Mouse (Mus musculus): ENCODE measurements around the gene BC048671. TPM values are rescaled to one million over a fixed set of nuclear protein-coding genes. Genes with fewer than 3 reads are reported as not detected.

The BC048671 gene
- total RNA-seq (2021) = not detected in 2 replicates
- long read RNA-seq, experiment 1 = 0 reads
- long read RNA-seq, experiment 2 = 0 reads

DNA sequence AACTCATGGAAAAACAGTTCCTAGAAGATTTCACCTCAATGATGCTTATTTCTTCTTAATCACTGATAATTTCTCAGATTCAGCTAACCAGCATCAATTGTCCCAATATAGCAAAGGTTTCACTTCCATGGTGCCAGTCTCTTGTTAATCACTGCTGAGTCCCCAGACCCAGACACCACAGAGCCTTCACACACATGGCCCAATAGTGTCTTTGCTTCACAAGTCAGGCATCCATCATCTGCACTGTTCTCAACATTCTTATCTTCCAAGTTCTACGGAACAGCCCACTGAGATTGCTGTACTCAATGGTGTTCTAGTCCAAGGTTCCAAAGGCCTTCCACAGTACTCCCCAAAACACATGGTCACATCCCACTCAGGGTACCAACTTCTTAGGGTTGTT is at the start of gene BC048671:
TSS of gene BC048671 (plus strand) at position 301 of the 400 bp plus-strand sequence.
- no peak for DNase-seq

DNA sequence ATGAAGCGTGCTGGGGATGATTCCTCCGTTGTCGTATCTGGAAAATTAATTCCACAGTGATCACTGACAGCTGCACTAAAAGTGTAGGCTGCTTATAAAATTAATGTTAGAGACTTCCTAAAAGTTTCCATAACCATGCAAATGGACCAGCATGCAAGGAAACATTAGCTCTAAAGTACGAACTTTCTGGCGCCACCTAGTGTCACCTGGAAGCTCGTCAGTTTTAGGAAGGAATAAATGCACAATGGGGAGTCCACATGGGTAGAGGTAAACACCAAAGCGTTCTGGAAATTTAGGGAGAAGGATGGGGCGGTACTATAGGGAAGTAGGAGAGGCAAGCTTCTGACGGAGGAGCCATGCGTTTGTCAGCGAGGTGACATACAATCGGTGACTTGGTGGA is 12.8 kb upstream of the BC048671 start:
- peak; percentile 15 for DNase-seq

DNA sequence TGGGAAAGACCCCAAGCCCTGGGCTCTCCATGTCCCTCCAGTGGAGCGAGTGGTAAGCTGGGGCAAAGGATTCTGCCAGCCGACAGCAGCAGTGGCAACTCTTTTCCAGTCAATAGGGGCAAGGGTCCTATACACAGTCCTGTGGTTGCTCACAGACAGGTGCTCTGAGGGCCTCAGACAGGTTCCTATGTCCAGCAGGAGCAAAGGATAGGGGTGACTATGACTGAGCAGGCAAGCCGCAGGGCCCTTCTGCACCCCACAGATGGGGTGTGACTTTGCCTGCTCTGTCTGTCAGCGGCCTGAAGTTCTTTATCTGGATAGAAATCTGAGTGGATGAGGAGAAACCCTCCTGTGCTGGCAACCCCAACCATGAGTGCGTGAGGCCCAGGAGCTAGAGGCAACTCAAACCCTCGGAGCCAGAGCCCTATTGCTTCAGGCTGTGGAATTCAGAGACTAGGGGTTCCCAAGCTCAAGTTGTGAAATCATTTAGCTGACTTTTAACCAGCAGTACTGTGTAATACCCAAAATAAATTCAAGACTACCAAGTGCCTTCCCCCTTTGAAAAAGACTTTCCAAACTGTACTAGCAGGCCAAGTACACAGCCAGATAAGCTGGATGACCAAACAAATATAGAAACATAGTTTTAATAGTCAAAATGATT is 5.4 kb downstream of the BC048671 start:
- DNase-seq = no peak

DNA sequence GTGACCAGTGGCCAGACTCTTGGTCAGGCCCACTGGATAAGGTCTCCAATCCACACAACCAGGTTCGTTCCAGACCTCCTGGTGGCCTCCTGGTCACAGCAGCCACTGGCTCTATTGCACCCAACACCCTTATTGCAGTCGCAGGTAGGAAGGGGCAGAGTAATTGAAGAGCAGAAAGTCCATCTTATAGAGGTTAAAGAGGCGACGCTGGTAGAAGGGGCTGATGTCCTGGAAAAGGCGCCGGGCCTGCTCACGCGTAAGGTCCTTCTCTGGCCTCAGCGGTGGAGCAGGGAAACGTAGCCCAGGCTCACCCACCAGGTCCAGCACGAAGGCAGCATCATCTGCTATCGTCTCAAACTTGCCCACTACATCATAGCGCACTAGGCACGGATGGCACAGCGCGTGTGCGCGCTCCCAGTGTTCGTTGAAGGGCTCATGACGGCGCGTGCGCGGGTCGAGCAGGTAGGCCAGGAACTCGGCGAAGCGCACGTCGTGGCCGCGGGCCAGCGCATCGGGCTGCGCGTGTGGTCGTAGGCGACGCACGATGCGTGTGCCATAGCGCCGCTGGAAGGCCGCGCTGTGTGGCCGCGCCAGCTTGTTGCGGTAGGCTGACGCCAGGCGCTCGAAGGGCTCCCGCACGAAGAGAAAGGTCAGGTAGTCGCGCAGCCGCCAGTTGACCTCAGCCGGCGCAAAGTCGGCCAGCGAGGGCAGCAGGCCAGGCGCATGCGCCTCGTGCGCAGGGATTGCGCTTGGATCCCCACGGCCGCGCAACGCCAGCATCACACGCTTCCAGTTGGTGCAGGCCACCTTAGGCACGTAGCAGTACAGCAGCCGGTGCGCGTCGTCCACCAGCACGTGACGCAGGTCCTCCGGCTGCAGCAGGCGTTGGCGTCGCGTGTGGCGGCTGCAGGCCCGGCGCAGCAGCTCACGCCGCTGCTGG is 8.1 kb downstream of the BC048671 start:
- DNase-seq = no peak

DNA sequence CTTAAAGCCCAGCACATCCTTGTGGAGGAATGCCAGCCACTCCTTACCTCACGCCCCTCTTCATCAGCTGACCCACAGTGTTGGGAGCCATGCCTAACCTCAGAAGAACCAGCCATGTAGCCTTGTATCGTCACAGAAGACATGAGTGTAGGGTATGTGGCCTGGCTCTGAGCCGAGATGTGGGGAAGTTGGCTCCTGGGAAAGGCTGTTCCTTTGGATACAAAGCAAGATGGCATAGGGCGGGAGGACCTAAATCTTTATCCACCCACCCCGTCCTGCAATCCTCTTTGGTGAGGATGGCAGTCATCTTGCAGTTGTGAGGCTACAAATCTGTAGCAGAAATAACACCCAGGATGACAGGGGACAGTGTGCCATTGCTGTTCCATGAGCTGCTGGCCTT is 14.9 kb downstream of the BC048671 start:
- no peak for DNase-seq

DNA sequence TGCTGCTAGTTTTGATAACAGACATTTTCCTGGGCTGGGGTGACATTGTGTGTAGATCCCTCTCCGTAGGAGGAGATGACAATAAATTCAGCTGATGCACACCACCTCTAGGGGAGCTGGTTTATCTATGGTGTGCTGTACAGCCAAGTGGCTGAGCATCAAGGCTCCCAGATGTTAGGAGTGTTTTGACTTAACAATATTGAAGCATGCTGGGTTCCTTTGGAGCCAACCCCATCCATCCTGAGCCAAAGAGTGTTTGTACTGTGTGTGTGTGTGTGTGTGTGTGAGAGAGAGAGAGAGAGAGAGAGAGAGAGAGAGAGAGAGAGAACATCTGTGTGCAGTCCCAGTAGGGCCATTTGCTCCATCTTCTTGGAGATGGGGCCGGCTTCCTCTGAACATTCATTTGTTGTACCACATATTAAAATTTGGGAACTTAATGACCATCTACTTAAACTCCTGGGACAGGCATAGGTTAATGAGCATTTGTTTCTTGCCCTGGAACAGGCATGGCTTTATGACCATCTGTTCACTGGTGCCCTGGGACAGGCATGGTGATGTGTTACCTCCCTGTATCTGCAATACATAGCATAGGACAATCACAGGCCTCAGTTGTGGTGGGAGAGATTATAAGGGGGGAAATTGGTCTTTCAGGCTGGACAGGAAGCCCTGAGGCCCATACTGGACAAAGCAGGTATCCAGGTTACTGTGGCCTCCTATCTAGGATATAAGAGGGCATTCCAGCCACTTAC is 16.7 kb downstream of the BC048671 start:
- DNase-seq = no peak

DNA sequence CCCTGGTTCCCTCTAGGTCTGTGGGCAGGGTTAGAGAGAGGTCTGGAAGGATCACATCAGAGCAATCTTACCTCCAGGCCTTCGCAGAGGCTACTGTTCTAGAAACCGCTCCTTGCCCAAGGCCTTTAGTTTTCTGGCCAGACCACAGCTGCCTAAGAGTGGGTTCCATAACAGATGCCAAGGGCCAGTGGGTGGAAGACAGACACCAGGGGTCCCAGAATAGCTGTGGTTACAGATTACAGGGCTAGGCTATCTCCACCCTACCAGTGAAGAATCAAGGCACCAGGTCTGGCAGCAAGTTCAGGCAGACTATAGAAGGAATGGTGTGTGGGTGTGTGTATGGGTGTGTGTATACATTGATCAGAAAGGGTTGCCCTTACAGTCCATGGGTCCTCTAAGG is 18.0 kb downstream of the BC048671 start:
- no peak for DNase-seq

DNA sequence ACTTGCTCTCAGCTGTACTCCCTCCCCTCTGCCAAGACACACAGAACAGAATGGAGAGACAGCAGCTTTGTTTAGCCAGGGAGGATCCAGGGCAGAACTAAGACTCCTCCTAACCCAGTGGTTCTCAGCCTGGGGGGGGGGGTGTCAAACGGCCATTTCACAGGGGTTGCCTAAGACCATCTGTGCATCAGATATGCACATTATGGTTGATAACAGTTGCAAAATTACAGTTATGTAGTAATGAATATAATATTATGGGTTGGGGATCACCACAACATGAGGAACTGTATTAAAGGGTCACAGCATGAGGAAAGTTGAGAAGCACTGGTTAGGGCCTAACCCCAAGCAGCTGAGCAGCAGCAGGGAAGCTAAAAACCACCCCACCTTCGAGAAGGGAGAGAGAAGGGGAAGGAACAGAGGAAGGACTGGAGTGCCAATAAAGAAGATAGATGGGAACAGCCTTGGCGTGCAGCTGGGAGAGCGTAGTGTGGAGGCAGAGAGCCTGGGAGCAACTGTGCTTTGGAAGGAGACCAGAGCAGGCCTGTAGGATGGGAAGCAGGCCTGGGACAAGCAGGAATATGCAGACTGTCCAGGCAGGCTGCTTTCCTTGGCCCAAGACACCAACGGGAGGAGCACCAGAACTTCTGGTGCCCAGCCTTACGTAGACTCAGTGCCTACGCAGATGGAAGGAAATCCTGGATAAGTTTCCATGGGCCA is 18.6 kb downstream of the BC048671 start:
- no peak for DNase-seq

DNA sequence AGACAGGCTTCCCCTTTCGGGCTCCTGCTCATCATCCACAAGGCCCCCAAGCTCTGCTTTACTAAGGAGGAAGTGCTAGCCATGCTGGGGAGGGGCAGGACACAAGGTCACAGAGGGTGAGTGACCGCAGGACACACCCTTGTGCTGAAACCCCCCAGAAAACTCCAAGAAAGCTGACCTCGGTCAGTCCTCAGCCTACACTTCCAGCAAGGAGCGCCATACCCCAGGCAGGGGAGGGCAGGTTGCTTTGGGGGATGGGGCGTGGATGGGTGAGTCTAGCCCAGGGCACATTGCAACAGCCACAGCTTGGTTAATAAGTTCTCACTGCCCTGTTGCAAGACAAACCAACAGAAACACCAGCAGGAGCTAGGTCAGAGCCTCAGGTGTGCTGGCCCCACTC is 19.4 kb downstream of the BC048671 start:
- no peak for DNase-seq

DNA sequence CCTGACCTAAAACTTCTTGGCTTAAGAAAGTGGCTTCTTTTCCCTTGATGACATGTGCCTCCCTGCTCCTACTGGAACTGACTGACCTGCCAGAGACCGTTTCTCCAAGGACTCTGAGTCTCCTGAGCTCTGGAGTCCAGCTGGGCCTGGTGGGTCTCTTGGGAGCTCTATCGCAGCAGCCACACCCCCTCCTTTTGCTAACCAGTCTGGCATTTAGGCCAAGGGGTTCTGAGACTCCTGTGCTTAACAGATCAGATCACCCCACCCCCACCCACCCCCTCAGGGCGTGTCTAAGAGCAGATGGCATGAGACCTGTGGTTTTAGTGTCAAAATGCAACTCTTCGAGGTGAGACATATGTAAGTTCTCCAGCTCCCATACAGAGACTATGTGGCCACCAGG is 20.8 kb downstream of the BC048671 start:
- DNase-seq = no peak

DNA sequence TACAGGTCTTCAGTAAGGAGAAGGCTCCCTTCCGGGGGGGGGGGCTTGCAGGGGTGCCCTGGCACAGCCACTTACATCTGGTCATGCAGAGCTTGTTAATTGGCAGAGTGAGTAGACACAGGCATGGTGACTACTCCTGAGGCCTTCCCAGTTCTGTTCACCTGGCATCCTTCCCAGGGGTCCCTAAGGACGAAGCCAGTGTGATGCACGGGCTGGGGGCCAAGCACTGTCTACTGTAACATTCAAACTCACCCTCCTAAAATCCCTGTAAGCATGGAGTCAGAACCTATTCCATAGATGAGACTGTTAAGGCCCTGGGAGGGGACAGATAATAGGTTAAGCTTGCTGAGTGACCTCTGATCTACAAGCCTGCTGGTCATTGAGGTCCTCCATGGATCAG is 23.0 kb downstream of the BC048671 start:
- no peak for DNase-seq

DNA sequence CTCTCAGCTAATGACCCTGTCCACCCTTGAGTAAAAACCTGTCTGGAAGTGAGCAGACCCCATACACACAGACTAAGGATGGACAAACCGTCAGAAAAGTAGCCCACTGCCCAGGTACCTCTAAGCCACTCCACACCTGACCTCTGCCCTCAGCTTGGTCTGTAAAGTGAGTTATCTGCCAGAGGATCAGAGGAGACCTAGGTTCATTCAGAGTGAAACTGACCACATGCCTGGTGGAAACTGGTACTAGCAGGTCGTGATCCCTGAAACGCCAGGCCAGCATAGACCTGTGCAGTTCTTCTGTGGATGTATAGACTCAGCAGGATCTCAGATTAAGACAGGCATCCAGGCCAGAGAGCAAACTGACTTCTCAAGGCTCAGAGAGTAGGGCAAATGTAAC is 23.4 kb downstream of the BC048671 start:
- DNase-seq = no peak

DNA sequence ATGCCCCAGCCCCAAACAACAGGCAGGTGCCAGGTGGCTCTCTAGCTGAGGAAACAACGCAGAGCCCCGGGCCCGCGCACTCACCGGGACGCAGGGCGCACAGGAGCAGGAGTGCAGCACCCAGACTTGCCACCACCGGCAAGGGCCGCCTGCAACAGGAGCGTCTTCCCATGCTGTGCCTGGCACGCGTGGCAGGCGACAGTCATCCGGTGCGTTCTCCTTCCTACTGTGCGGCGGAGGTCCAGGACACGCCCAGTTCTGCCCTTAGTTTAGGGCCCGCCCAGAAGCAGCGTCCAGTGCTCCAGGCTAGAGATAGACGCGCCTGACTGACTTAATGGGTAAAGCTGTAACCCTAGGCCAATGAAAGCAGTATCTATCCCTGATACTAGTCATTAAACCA is 24.0 kb downstream of the BC048671 start, which contains the start of gene Chst13:
TSS of gene Chst13 (minus strand) at position 195 of the 400 bp plus-strand sequence.
- DNase-seq = peak; percentile 64

DNA sequence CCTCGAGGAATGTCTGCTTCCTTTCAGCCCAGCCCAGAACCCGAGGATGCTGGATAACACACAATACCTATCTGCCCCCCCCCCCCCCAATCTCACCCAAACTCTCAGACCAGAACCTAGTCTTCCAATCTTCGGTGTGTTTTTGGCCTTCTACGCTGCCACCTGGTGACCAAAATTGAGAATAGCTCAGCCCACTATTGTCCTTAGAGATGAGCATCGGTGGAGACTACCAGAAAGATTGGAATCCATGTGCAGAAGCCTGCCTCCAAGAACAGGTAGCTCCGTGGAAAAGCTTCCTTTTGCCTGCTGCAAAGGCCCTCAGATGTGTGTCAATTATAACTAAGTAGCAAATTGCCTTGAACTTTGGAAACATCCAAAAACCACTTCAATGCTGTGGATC is 26.7 kb downstream of the BC048671 start:
- peak; percentile 37 for DNase-seq

DNA sequence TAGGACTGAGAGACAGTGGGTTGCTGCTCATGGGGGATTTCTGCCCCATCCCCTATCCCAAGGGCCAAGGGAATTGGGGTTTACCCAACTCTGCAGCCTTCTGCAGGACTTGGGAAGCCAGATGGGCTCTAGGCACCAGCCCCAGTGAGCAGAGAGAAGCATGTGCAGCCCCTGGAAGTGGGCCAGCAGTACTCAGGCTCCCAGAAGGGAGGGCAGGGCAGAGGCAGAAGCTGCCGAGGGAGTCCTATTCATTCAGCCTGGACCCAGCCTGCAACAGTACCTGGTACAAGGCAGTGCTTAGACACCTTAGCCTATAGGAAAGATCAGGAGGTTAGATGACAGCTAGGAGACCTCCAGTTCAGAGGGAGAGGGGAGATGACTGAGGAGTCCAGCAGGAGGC is 28.9 kb downstream of the BC048671 start:
- DNase-seq = peak; percentile 38

DNA sequence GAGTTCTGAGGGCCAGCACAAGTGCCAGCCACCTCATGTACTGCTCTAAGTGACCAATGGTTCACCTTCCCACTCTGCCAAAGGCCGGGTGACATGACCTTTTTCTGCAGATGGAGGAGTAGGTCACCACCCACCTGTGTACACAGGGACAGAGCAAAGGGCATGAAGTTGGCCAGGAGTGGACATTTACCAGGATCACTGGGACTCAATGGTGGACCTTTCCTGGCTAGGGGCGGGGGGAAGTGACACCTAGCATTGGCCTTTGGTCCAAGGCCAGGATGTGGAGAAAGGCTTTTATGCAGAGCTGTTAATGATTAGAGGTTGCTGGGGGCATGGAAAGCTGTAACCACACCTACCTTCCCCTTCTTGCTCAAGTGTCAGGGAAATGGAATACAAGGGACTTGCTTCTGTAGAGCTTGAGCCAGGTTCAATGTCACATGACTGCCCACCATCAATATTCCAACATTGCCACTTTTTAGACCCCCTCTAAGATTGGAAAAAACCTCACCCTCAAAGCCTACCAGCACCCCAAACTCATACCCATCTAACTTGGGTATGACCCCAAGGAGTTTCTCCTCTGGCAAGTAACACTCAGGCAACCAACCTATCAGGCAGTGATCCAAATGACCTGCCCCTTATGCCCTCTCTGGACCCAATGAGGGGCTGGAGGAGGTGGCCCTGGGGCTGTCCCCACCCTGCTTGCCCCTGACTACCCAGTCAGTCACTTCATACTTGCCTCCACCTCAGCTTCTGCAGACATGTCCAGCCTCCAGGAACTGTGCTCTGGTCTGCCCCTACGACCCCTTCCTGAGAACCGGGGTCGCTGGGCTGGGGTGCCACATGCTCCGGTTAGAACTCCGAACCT is 31.8 kb downstream of the BC048671 start, which contains the start of gene Uroc1:
TSS of gene Uroc1 (plus strand) at position 724 of the 865 bp plus-strand sequence.
- no peak for DNase-seq

DNA sequence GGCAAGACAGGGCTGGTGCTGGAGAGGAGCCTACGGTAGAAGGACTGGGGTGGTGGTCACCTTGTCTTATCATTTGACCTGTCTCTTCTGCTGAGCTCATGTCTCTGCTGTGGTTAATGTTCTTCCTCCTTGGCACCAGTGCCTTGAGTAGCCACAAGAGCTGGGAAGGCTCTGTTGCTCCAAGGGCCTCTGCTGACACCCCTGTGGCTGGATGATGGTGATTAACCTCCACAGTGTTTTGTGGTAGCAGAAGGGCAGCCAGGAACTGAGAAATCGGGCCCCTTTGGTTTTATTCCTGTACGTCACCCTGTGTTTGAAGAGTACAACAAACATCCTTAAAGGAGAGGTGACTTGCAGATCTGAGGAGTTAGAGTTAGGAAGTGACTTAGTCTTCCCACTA is 33.2 kb downstream of the BC048671 start:
- DNase-seq = no peak

DNA sequence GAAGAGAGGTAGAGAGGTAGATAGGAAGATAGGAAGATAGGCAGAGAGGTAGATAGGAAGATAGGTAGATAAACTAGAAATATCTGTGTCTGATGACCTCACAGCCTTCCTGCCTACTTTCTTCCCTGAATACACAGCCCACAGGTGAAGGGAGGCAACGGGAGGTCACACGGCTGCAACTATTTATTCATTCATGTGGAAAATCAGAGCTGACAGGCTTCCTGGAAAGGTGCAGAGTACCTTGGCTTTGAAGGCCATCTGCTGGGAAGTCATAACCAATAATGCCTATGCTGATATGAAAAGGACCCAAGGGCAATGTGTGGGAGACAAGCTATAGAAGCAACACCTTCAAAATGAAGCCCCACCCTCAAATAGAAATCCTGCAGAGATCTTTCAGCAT is 41.3 kb downstream of the BC048671 start:
- no peak for DNase-seq

DNA sequence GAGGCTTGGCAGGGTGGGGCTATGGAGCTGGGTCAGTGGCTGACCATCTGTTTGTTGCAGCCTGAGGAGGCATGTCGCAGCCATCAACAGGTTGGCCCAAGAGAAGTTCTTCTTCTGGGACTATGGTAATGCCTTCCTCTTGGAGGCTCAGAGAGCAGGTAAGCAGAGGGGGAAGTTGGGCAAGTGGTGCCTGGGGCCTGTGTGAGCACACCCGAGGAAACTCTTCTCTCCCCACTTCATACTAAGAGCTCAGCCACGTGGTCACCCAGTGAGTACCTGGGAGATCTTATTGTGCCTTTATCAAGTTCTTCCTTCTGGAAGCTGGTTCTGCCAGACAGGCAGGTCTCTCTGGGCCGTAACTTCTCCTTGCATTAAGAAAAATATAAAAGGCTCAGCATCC is 46.2 kb downstream of the BC048671 start:
- DNase-seq = no peak

DNA sequence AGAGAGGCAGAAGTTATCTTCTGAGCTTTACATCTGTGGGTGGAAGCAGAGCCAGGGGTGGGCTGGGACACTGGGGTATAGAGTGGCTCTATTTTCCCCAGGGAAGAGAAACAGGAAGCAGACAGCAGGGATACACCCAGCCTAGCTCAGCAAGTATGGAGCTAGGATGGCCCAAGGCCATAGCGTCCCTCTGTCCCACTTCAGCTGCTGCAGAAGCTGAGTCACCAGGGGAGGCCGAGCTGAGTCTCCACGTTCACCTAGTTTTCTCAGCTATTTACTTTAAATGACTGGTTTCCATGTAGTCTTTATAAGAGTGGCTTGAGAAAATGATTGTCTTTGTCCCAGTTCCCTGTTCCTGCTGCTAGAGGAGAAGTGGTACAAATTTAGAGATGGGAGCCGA is 47.5 kb downstream of the BC048671 start:
- DNase-seq = peak; percentile 44

DNA sequence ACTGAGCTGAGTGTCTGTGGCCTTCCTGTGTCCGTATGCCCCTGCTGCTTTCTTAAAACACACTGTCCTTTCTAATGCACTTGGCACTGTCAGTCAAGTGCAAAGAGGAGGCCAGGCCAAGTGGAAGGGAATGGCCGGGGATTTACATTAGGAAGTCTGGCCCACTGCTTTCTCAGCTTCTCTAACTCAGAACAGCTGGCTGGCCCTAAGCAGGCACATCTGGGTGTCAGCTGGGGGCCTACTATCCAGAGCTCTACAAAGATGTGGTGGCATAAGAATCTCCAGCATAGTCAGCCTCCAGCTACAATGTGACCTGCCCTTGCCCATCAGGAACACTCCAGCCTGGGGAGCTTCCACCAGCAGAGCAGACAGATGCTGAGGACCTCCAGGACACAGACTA is 49.0 kb downstream of the BC048671 start:
- no peak for DNase-seq
